Mouse (Mus musculus) ovary, postnatal 36 days (tissue): Measurements from ENCODE around the gene Esrrg.

ENCODE experiments used
- DNase-seq: peaks from one replicate; pipeline ENCODE4 v3.0.0; 2022; ENCODE audit warnings: low spot score, mixed read lengths

The Esrrg gene

GRCm38 (mm10) chr1:187999121-187999520 is 390.5 kb downstream of the Esrrg start:
- DNase-seq = no peak

DNA sequence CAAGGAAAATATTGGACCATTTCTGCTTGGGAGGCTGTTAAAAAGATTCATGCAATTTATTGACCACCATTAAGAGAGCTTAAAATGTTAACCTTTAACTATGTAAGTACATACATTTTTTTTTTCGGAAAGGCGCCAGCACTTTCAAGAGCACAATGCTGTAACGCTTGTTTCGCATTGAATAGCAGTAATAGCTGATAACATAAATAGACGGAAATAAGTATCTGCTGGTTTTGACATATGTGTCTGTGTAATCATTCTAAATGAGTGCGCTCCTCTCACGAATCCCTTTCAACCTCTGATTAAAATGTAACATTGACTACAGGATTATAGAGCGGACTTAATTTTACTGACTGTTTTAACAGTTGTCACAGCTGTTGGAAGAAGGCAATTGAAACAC is 391.6 kb downstream of the Esrrg start:
- no peak for DNase-seq

DNA sequence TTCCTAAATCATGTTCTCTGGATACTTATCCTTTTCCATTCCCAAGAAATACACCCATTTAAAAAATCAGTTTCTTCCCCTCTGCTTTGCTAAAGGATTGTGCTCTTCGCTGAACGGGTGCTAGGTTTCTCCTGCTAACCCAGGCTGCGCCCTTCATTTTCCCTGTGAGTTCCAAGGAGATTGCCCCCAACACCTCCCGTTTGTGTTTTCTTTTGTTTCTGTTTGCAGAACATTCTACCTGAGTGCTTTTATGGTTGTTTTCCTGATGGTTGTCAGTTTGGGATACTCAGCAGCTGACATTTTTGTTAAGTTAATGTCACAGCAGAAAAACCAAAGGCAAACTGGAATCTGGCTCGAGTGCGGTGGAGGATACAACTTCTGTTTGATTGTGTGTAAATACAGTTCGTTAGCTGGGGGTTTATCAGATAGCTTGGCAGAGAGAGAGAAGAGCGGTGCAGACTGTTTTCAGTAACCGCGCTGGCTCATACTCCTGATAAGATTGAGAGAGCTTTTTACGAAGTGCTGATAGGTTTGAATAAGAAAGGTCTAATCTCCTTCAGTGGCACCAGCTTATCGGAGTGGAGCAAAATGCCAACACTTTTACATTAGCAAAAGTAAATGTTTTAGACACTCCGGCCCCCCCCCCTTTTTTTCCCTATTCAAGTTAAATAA is 398.4 kb downstream of the Esrrg start:
- DNase-seq = no peak

GRCm38 (mm10) chr1:188008476-188008875 is 399.9 kb downstream of the Esrrg start:
- no peak for DNase-seq

- no peak for DNase-seq
These were observed 401.3 kb downstream of the Esrrg start for GRCm38 (mm10) chr1:188009868-188010267.

DNA sequence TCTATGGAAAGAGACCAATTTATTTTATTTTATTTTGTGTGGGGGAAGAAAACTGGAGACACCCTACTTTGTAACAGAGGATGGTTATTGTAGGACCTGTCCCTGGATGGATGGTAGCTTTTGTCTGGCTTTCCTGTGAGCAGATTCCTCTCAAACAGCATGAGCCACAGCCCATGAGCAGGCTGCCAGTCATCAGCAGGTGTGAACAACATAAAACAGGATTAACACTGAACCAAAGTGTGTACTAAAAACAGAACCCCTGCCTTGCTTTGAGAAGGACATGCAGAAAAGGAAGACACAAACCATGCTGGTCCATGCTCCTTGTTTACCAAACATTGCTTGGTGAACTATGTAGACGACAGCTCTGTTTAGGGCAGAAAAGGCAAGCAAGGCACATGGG is 402.3 kb downstream of the Esrrg start:
- DNase-seq = no peak

DNA sequence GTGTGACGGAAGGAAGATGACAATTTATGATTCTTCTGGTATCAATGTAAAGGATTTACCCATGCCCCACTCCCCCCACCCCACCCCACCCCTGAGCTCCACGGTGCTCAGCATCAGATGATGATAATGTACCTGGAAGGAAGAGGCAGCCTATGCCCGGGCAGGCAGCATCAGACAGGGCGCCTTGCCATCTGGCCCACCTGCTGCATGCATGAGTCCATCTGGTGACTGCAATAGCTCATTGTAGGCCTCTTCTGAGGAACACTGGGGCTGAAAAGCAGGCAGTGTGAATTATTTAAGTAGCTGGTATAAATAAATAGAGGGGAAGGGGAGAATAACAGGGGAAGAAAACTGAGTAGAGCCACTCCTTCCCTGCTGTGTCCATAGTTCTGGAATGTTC is 405.8 kb downstream of the Esrrg start:
- DNase-seq = no peak

DNA sequence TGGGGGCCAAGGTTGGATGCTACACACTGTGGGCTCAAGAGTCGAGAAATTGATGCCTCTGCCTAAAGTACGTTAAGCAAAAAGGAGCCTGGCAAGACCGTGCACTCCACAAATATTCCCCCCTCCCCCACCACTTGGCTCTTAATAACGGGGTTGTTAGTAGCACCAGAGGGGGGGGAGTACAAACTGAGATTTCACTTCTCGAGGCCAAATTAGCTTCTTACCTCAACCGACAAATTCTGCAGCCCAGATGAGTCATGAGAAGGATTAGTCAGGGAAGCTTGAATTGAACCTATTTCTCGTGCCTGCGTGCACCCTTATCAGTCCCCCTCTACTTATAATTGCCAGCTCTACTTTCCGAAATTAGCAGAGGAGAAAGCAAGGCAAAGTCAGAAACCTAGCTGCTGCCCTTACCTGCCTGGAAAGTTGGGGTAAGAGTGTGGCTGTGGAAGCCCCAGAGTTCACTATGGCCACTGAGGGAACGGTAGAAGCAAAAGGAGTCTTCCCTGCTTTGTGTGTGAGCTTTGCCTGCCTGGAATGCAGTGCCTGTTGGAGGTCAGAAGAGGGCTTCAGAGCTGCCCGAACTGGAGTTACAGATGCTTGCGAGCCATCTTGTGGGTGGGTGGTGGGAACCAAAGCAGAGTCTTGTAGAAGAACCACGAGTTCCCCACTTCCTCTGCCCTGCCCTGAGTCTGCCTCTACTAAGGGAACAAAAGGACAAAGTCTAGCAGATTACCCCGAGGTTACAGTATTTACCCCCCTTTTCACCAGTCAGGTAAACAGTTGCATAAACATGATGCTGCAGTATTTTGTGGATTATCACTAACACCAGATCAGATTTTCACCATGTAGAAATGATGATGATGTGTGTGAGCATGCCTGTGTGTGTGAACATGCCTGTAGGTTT is 409.6 kb downstream of the Esrrg start:
- no peak for DNase-seq

DNA sequence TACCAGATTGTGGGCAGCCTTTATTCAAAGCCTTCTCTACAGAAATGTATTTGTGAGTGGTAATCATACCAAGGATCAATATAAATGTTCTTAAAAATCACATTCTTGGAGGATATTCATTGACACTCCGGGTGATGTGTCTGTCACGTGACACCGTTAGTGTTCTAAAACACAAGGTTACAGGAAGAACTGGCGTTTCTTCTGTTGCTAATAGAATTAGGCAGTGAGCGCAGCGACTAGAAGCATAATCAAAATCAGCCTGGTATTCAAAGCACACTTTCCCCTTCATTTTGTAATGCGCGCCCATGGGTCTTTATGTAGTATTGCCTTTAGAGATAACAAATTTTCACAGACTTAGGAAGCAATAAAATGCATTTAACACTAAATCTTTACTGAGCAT is 420.6 kb downstream of the Esrrg start:
- no peak for DNase-seq

DNA sequence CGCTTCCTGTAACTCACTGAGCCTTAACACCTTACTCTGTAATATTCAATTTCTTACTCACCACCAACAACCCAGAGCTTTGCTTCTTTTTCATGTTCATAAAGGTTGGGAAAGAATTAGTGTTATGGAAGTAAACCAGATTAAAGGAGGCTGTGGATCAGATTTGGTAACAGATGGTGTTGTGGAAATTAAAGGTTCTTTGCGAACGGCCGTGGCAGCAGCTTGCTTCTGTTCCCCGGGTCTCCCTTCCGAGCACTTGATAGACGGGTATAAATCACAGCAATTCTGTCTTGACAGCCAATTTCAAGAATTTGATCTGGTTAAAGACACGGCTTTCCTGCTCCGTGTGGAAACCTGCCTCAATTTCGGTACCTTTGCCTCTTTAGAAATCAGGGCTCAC is 421.5 kb downstream of the Esrrg start:
- DNase-seq = no peak

DNA sequence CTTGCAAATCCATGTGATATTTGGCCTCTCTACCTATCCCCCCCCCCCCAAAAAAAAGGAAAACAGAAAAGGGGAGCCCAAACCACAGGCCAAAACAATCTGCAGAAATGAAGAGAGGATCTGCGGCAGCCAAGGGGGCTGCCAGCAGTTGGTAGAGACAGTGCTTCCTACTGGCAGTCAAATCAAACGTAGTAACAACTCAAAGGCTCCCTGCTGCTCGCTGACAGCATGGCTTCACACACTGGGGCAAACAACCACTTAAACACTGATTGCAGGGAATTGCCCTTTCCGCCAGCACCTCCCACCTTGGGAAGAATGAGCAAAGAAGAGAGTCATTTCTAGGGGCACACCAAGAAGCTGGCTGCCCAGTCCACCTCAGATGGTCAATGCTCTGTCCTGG is 422.7 kb downstream of the Esrrg start:
- DNase-seq = no peak

GRCm38 (mm10) chr1:188035957-188036356 is 427.4 kb downstream of the Esrrg start:
- DNase-seq = no peak

DNA sequence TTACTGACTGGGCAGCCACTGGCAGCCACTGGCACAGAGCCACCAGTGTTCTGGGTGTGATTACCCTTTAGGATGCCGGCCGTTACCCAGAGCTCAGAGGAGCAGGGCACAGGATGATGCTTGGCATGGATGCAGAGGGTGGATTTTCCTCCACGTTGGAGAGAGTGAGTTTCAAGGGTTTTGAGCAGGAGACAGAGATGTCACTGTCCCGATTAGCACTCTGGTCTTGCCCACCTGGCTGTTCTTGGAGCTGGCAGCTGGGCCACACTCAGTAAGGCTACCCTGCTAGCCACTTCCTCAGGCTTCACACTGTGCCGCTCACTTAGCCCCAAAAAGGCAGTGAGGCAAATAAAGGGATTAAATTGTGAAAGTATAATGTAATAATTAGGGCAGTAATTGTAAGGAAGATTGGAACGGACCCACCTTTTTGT is 438.1 kb downstream of the Esrrg start:
- DNase-seq = no peak

DNA sequence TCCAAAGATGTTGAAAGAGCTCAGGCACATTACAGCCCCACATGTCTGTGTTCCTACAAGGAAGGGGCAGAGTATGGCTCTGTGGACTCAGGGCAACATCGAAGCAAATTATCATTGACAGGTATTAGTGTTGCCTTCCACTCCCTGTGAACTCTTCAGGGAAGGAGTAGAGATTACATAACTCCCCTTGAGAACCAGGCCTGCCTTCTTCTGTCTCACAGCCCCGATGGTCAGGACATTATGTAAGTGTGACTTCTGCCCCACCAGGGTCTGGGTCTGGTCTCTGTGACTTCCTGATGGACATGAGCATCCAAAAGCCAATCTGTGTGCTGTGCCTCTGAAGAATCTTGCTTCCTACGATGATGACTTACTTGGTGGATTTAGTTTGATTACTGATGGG is 438.6 kb downstream of the Esrrg start:
- no peak for DNase-seq

- DNase-seq = peak; percentile 9
These were observed 447.3 kb downstream of the Esrrg start for GRCm38 (mm10) chr1:188055888-188056287.

- DNase-seq = no peak
These were observed 449.3 kb downstream of the Esrrg start for GRCm38 (mm10) chr1:188057892-188058291.

GRCm38 (mm10) chr1:188059006-188059405 is 450.4 kb downstream of the Esrrg start:
- no peak for DNase-seq

GRCm38 (mm10) chr1:188060493-188060892 is 451.9 kb downstream of the Esrrg start:
- no peak for DNase-seq

DNA sequence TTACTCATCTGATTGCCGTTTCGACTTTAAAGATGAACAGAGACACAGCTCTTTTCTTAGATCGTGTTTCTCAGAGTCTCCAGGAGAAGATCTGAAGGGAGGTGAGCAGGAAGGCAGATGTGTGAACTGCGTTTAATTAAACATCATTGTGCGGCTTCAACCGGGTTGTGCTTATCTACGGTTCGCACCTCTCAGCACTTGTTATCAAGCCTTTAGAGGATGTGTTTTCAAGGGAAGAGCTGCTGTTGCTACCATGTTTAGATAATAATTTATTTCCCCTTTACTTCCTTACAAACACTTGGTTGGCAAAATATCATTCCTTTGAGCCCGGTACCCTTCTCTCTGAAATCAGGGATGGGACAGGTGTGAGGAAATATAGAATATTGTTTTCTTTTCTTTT is 460.2 kb downstream of the Esrrg start:
- DNase-seq = no peak

DNA sequence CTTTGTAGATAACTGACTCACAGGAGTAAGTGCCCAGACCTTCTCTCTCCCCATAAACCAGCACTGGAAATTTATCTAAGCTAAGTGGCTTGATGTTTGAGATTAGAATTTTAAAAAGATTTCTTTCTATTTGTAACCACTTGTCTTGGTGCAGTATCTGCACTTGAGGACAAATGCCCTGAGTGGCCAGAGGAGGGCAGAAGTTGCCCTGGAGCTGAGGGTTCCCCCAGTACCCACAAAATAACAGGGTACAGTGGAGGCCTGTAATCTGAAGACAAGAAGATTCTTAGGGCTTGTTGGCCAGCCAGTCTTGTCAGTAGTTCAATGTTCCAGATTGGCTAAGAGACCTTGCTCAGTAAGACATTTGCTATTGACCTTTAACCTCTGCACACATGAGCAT is 461.3 kb downstream of the Esrrg start:
- no peak for DNase-seq

- DNase-seq = no peak
These were observed 469.1 kb downstream of the Esrrg start for GRCm38 (mm10) chr1:188077561-188078195.

DNA sequence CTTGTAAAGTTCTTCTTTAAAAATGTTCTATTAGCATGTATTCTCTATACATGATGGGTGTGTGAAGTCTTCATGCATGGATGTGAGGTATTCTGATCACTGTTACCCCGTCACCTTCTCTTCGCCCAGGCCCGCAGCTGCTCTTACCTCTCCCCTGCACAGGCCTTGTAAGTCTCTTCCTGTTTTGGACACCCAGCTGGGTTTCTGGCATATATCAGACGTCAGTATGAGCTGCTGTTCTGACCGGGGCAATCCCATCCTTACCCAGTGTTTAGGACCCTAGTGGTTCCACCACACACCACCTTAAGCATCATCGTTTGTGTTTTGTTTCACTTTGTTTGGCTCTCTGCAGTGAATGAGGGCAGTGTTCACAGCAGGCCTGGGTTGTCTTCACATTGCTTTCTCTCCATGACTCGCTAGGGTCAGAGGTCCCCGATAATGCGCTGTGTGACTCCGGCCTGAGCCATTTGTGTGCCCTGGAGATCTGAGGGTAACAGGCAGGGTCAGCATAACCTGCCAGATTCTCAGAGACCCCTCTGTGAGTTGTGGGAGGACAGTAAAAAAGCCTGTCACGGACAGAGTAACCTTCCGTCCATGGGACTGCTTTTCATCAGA is 471.8 kb downstream of the Esrrg start:
- no peak for DNase-seq
